9 mouse cellular contexts compared by ENCODE assay signal in the genomic region with DNA sequence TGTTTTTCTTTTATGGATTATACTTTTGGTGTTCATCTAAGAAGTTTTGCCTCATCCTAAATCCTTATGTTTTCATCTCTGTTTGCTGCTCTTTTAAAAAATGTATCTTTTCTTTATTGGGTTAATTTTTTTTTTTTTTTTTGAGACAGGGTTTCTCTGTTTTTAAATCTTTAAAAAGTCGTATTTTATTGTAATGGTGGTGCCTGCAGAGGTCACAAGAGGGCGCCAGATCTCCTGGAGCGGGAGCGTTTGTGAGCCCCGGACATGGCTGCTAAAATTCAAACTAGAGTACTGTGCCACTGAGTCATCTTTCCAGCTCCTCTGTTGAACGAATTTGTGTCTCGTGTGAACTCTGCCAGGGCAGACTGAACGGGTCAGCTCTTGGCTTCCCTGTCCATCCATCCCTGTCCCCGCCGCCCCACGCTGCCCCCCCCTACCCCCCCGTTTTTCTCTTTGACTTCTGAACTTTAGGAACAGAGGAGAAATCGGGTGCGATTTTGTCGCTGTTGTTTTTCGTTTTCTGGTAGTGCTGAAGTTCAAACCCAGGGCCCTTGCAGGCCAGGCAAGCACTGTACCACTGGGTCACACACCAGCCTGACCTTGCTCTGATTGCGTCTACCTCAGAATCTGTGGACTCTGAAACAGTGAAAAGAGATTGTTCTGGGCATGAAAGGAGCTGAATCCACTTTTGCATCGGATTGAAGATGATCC. TPM values are rescaled to one million over a fixed set of nuclear protein-coding genes. Genes with fewer than 3 reads are reported as not detected.
DNase-seq lines count a peak whose midpoint lies in the region; ATAC-seq and TF ChIP-seq lines count a peak whose summit lies in the region.
"Had no signal": no experiment of that assay in that cellular context is flagged by ENCODE, and none has a peak within 500 bp of the region (broad histone marks: within the 10 kb centered on the region; RNA-seq: fewer than 3 reads in every experiment).

No protein-coding gene starts in this region.

- peak overlapping the region in 1 of 3 experiments; percentile 23 for H3K4me3 ChIP-seq in CH12.LX (replicated peaks in 1 of 3; ENCODE audit: low read depth in 2 of 3, low read length in 2 of 3, poor library complexity in 1 of 3)
- peak overlapping the region; percentile 38 for H3K4me3 ChIP-seq in embryonic facial prominence, embryonic 15.5 days (replicated peaks)
- peak overlapping the region; percentile 48 for H3K4me3 ChIP-seq in heart, embryonic 16.5 days (ENCODE audit: low read length)
- H3K4me3 ChIP-seq in lung, adult 2 months (replicated peaks; ENCODE audit: extremely low read depth, low read depth, low read length), result peak overlapping the region; percentile 7
- no peak overlapping the region for H3K4me3 ChIP-seq in neural tube, embryonic 14.5 days (ENCODE audit: low read depth, low read length)

- peak overlapping the region; percentile 72; the same call in 1 of the 2 replicates for H3K4me2 ChIP-seq in CH12.LX (ENCODE audit: insufficient read depth, low read depth, poor library complexity, severe bottlenecking)
- peak overlapping the region; percentile 44 for H3K4me2 ChIP-seq in embryonic facial prominence, embryonic 15.5 days (replicated peaks)
- peak overlapping the region; percentile 58 for H3K4me2 ChIP-seq in heart, embryonic 16.5 days (ENCODE audit: low read depth, low read length)
- peak overlapping the region; percentile 28; the same call in 1 of the 2 replicates for H3K4me2 ChIP-seq in neural tube, embryonic 14.5 days (ENCODE audit: low read depth, low read length)

- DNase-seq in CH12.LX (ENCODE audit: extremely low read depth), result peak; percentile 75
- DNase-seq in adrenal gland, postnatal 36 days, result peak; percentile 70 to 79
- peak; percentile 54 for DNase-seq in kidney, postnatal 14 days
- peak; percentile 46 for DNase-seq in lung, adult 2 months
- peak; percentile 79 for DNase-seq in thymus, postnatal 14 days

- peak overlapping the region; percentile 83; the same call in 1 of the 2 replicates for H3K9ac ChIP-seq in CH12.LX (ENCODE audit: insufficient read depth, low read depth)
- no peak overlapping the region for H3K9ac ChIP-seq in embryonic facial prominence, embryonic 15.5 days
- H3K9ac ChIP-seq in heart, embryonic 16.5 days (ENCODE audit: low read length), result 0 out of 2 replicates have a peak overlapping the region, but pooled peaks have one; percentile 27
- H3K9ac ChIP-seq in neural tube, embryonic 14.5 days (replicated peaks; ENCODE audit: low read depth, low read length), result no peak overlapping the region

- peak; percentile 37 to 90; a peak in 3 of 4 replicates for TF ChIP-seq CTCF in CH12.LX (conservative IDR thresholded peaks at IDR 0.05 in 1 of 2, IDR thresholded peaks at IDR 0.05 in 1 of 2; ENCODE audit: low read depth in 2 of 2, low read length in 2 of 2)
- peak; percentile 73 for TF ChIP-seq CTCF in lung, adult 2 months (IDR thresholded peaks at IDR 0.05; ENCODE audit: insufficient read depth, low read length)

- no peaks in the 10 kb centered on the region for H3K9me3 ChIP-seq in CH12.LX (replicated peaks; ENCODE audit: low read length)
- no peaks in the 10 kb centered on the region for H3K9me3 ChIP-seq in embryonic facial prominence, embryonic 15.5 days (replicated peaks)
- no peaks in the 10 kb centered on the region for H3K9me3 ChIP-seq in heart, embryonic 16.5 days (replicated peaks; ENCODE audit: control insufficient read depth, low read length)
- no peaks in the 10 kb centered on the region for H3K9me3 ChIP-seq in neural tube, embryonic 14.5 days (ENCODE audit: control insufficient read depth, low read length)

- TF ChIP-seq POLR2A in CH12.LX (IDR thresholded peaks at IDR 0.05; ENCODE audit: low read depth, low read length), result no peak
- TF ChIP-seq POLR2A in lung, adult 2 months (IDR thresholded peaks at IDR 0.05; ENCODE audit: borderline replicate concordance, extremely low read depth, low read depth, low read length), result no peak

- no peak overlapping the region for H3K27ac ChIP-seq in CH12.LX (ENCODE audit: insufficient read depth, low read depth)
- no peak overlapping the region for H3K27ac ChIP-seq in embryonic facial prominence, embryonic 15.5 days (replicated peaks)
- H3K27ac ChIP-seq in heart, embryonic 16.5 days (ENCODE audit: low read length), result no peak overlapping the region
- no peak overlapping the region for H3K27ac ChIP-seq in neural tube, embryonic 14.5 days (ENCODE audit: low read depth, low read length)

- no peaks in the 10 kb centered on the region for H3K27me3 ChIP-seq in CH12.LX (replicated peaks)
- 0 out of 2 replicates have a peak, but pooled peaks cover 3% of the 10 kb centered on the region for H3K27me3 ChIP-seq in embryonic facial prominence, embryonic 15.5 days
- no peaks in the 10 kb centered on the region; the same call in 1 of the 2 replicates for H3K27me3 ChIP-seq in heart, embryonic 16.5 days (ENCODE audit: control insufficient read depth, insufficient read depth, low read length)
- H3K27me3 ChIP-seq in neural tube, embryonic 14.5 days (ENCODE audit: control insufficient read depth, insufficient read depth, low read length), result 0 out of 2 replicates have a peak, but pooled peaks cover 2% of the 10 kb centered on the region

- in situ Hi-C loops in CH12.LX (cut with MboI; ENCODE audit: low pct_ligation_motif_present, low pct_unique_long_range_greater_than_20kb, low sequenced_read_pairs), result no loop called here

- no peaks in the 10 kb centered on the region for H3K79me2 ChIP-seq in CH12.LX (replicated peaks; ENCODE audit: control insufficient read depth, extremely low read depth, insufficient read depth, poor library complexity, severe bottlenecking)

- ATAC-seq in embryonic facial prominence, embryonic 15.5 days (ENCODE audit: insufficient number of reproducible peaks, low FRiP score, low TSS enrichment, low read depth), result no peak
- ATAC-seq in heart, embryonic 16.5 days (replicated peaks; ENCODE audit: extremely low read depth, insufficient read depth, low FRiP score), result no peak
- peak; percentile 44; the same call in 1 of the 2 replicates for ATAC-seq in neural tube, embryonic 14.5 days (ENCODE audit: low read depth)

- no peaks in the 10 kb centered on the region for H3K36me3 ChIP-seq in CH12.LX (replicated peaks in 1 of 2; ENCODE audit: control insufficient read depth in 1 of 2, insufficient read depth in 1 of 2, low read length in 1 of 2)
- H3K36me3 ChIP-seq in embryonic facial prominence, embryonic 15.5 days, result no peaks in the 10 kb centered on the region
- H3K36me3 ChIP-seq in heart, embryonic 16.5 days (ENCODE audit: control insufficient read depth, insufficient read depth), result no peaks in the 10 kb centered on the region
- H3K36me3 ChIP-seq in neural tube, embryonic 14.5 days (ENCODE audit: control insufficient read depth, insufficient read depth, low read length), result no peaks in the 10 kb centered on the region

- dilution Hi-C loops in CH12.LX (cut with MboI; ENCODE audit: extremely low pct_ligation_motif_present, extremely low pct_unique_long_range_greater_than_20kb, low sequenced_read_pairs), result no loop called here

- no peak for TF ChIP-seq EP300 in CH12.LX (IDR thresholded peaks at IDR 0.05; ENCODE audit: low read length)

- peaks cover 9 to 14% of the 10 kb centered on the region in 2 experiments for H3K4me1 ChIP-seq in CH12.LX (ENCODE audit: control insufficient read depth in 1 of 2, insufficient read depth in 2 of 2)
- H3K4me1 ChIP-seq in embryonic facial prominence, embryonic 15.5 days, result peaks cover 16% of the 10 kb centered on the region
- H3K4me1 ChIP-seq in heart, embryonic 16.5 days (ENCODE audit: control insufficient read depth, insufficient read depth, low read length), result peaks cover 9% of the 10 kb centered on the region; the same call in 1 of the 2 replicates
- H3K4me1 ChIP-seq in lung, adult 2 months (ENCODE audit: control insufficient read depth, insufficient read depth, low read length), result peaks cover 14% of the 10 kb centered on the region
- H3K4me1 ChIP-seq in neural tube, embryonic 14.5 days (ENCODE audit: control insufficient read depth, insufficient read depth, low read length), result no peaks in the 10 kb centered on the region

- WGBS in embryonic facial prominence, embryonic 15.5 days, result 13% methylated on average over 18 of the region's 18 CpGs
- WGBS in heart, embryonic 16.5 days, result 15% methylated on average over 18 of the region's 18 CpGs
- 13% methylated on average over 18 of the region's 18 CpGs for WGBS in lung, adult 2 months
- WGBS in neural tube, embryonic 14.5 days, result 15% methylated on average over 18 of the region's 18 CpGs

- peak; percentile 87 for TF ChIP-seq RAD21 in CH12.LX (IDR thresholded peaks at IDR 0.05; ENCODE audit: low read depth, low read length)

TF ChIP-seq in CH12.LX, 34 proteins besides CTCF, POLR2A, EP300 and RAD21 (continues in another document):
- TF ChIP-seq ZC3H11A (IDR thresholded peaks at IDR 0.05; ENCODE audit: low read depth, low read length) (peak; percentile 26; the same call in 1 of the 2 replicates), ELF1 (IDR thresholded peaks at IDR 0.05; ENCODE audit: low read depth, low read length) (no peak)

RNA-seq across cellular contexts. Expression of gene Gpnmb, which starts 3.3 kb away (rescaled TPM):
- total RNA-seq in CH12.LX (2012; rRNA removed) (0.08 TPM in 1 of 2 replicates, not detected in the other), CH12.LX (2014; rRNA removed) (not detected in 2 replicates)
- polyA plus RNA-seq in CH12.LX (2012; ENCODE audit: insufficient read length, low read depth), result 0.24 TPM in 1 of 2 replicates, not detected in the other
- 1 to 10 TPM in 1 of 2 experiments, under 1 TPM in 1; 0.40 to 7.8 TPM for total RNA-seq in adrenal gland, postnatal 36 days (2021)
- 2.9 and 4.0 TPM in 2 replicates for polyA plus RNA-seq in embryonic facial prominence, embryonic 15.5 days (2015; fragmentation: Nextera tagmentation; extraction: Ambion mirVana)
- 5.5 and 7.0 TPM in 2 replicates for polyA plus RNA-seq in heart, embryonic 16.5 days (2015; fragmentation: Nextera tagmentation; extraction: Ambion mirVana)
- 25.7 and 28.8 TPM in 2 replicates for polyA plus RNA-seq in lung, adult 2 months (2012; rRNA removed)
- 0.14 and 0.21 TPM in 2 replicates for polyA plus RNA-seq in neural tube, embryonic 14.5 days (2014; fragmentation: Nextera tagmentation; extraction: Ambion mirVana)

RNA-seq across cellular contexts. Expression of gene Malsu1, which starts 34.0 kb away (rescaled TPM):
- total RNA-seq in CH12.LX (2012; rRNA removed) (35.4 and 39.0 TPM in 2 replicates), CH12.LX (2014; rRNA removed) (57.1 and 59.6 TPM in 2 replicates)
- polyA plus RNA-seq in CH12.LX (2012; ENCODE audit: insufficient read length, low read depth), result 73.5 and 78.7 TPM in 2 replicates
- total RNA-seq in adrenal gland, postnatal 36 days (2021), result 10 to 100 TPM; 33.4 to 54.3 TPM
- polyA plus RNA-seq in embryonic facial prominence, embryonic 15.5 days (2015; fragmentation: Nextera tagmentation; extraction: Ambion mirVana), result 58.3 and 61.2 TPM in 2 replicates
- 55.8 and 64.8 TPM in 2 replicates for polyA plus RNA-seq in heart, embryonic 16.5 days (2015; fragmentation: Nextera tagmentation; extraction: Ambion mirVana)
- polyA plus RNA-seq in lung, adult 2 months (2012; rRNA removed), result 11.5 and 12.6 TPM in 2 replicates
- polyA plus RNA-seq in neural tube, embryonic 14.5 days (2014; fragmentation: Nextera tagmentation; extraction: Ambion mirVana), result 62.8 and 71.1 TPM in 2 replicates

RNA-seq across cellular contexts. Expression of gene Svs1, which starts 53.0 kb away (rescaled TPM):
- not detected in 2 replicates for total RNA-seq in CH12.LX (2012; rRNA removed)
- not detected in 2 replicates for total RNA-seq in CH12.LX (2014; rRNA removed)
- polyA plus RNA-seq in CH12.LX (2012; ENCODE audit: insufficient read length, low read depth), result not detected in 2 replicates
- not detected for total RNA-seq in adrenal gland, postnatal 36 days (2021)
- polyA plus RNA-seq in embryonic facial prominence, embryonic 15.5 days (2015; fragmentation: Nextera tagmentation; extraction: Ambion mirVana), result not detected in 2 replicates
- polyA plus RNA-seq in heart, embryonic 16.5 days (2015; fragmentation: Nextera tagmentation; extraction: Ambion mirVana), result not detected in 2 replicates
- not detected in 2 replicates for polyA plus RNA-seq in lung, adult 2 months (2012; rRNA removed)
- polyA plus RNA-seq in neural tube, embryonic 14.5 days (2014; fragmentation: Nextera tagmentation; extraction: Ambion mirVana), result not detected in 2 replicates
- polyA plus RNA-seq: large intestine, adult 2 months had no signal

Comparison
In these comparisons a context has a peak if more than half of its experiments do, and no peak if none do; other contexts are left out.
1. H3K9ac ChIP-seq: peak in CH12.LX (single experiment) and heart, embryonic 16.5 days (single experiment); none in embryonic facial prominence, embryonic 15.5 days (single experiment) and neural tube, embryonic 14.5 days (single experiment).
2. Peak in every context shown above with its lines, with median percentiles within 50 percentile points of each other: DNase-seq and H3K4me2 ChIP-seq.